ENCODE assay signal across 15 mouse cellular contexts in genomic region chr2:146576298-146576905, GRCm38 (mm10).
DNase-seq lines count a peak whose midpoint lies in the region; ATAC-seq and TF ChIP-seq lines count a peak whose summit lies in the region.
"Had no signal": no experiment of that assay in that cellular context is flagged by ENCODE, and none has a peak within 500 bp of the region (broad histone marks: within the 10 kb centered on the region; RNA-seq: fewer than 3 reads in every experiment).

No protein-coding gene starts in this region.

- H3K4me3 ChIP-seq in heart, embryonic 11.5 days (ENCODE audit: low read depth, low read length), result no peak overlapping the region
- H3K4me3 ChIP-seq in kidney, adult 2 months (ENCODE audit: insufficient read depth, low read depth, low read length), result no peak overlapping the region
- H3K4me3 ChIP-seq in limb, embryonic 14.5 days (replicated peaks; ENCODE audit: low read length), result no peak overlapping the region
- H3K4me3 ChIP-seq: forebrain, embryonic 10.5 days; gastrocnemius, adult 2 months; hindbrain, embryonic 15.5 days had no signal

- 0 out of 2 replicates have a peak overlapping the region, but pooled peaks have one; percentile 14 for H3K4me2 ChIP-seq in heart, embryonic 11.5 days
- H3K4me2 ChIP-seq in limb, embryonic 14.5 days (replicated peaks; ENCODE audit: low read depth, low read length, severe bottlenecking), result no peak overlapping the region
- H3K4me2 ChIP-seq: hindbrain, embryonic 15.5 days had no signal

- no peak for TF ChIP-seq CTCF in kidney, adult 2 months (conservative IDR thresholded peaks at IDR 0.05; ENCODE audit: insufficient read depth, insufficient read length, low read depth, low read length)

- no peaks in the 10 kb centered on the region for H3K36me3 ChIP-seq in heart, embryonic 11.5 days (ENCODE audit: control insufficient read depth, insufficient read depth, low read length)
- no peaks in the 10 kb centered on the region for H3K36me3 ChIP-seq in kidney, adult 2 months (ENCODE audit: control insufficient read depth, insufficient read depth, low read length)
- no peaks in the 10 kb centered on the region for H3K36me3 ChIP-seq in limb, embryonic 14.5 days (ENCODE audit: control insufficient read depth, insufficient read depth, low read length)
- H3K36me3 ChIP-seq: forebrain, embryonic 10.5 days; hindbrain, embryonic 15.5 days had no signal

- intact Hi-C loops in heart, postnatal 25 days (cut with DNase I), result loop anchor here (5.0 kb wide), 1 partner anchor 36 kb away; no protein-coding TSS in a partner anchor
- intact Hi-C loops in left cerebral cortex, postnatal 14 days (cut with DNase I), result no loop called here

- peak overlapping the region; percentile 64; the same call in 1 of the 2 replicates for H3K27ac ChIP-seq in heart, embryonic 11.5 days (ENCODE audit: low read depth, low read length)
- H3K27ac ChIP-seq in kidney, adult 2 months (ENCODE audit: insufficient read depth, low read depth, low read length), result peak overlapping the region; percentile 91; the same call in 1 of the 2 replicates
- H3K27ac ChIP-seq in limb, embryonic 14.5 days (replicated peaks; ENCODE audit: low read depth, low read length), result 0 out of 2 replicates have a peak overlapping the region, but pooled peaks have one; percentile 39
- H3K27ac ChIP-seq: forebrain, embryonic 10.5 days; gastrocnemius, adult 2 months; hindbrain, embryonic 15.5 days had no signal

- no peak for ATAC-seq in heart, embryonic 11.5 days (replicated peaks; ENCODE audit: insufficient number of reproducible peaks, low FRiP score, low TSS enrichment)
- no peak for ATAC-seq in limb, embryonic 14.5 days (ENCODE audit: low FRiP score, low read depth)
- ATAC-seq in erythroid progenitor cell, adult 5-6 weeks (replicated peaks; ENCODE audit: low FRiP score, poor library complexity, severe bottlenecking), result no peak
- ATAC-seq: activated CD4-positive, CD25-positive, alpha-beta regulatory T cell, adult 4 months had no signal

- 49% methylated on average over 4 of the region's 4 CpGs for WGBS in heart, embryonic 11.5 days (ENCODE audit: insufficient replicate concordance)
- 22% methylated on average over 4 of the region's 4 CpGs for WGBS in kidney, adult 2 months
- WGBS in limb, embryonic 14.5 days, result 40% methylated on average over 4 of the region's 4 CpGs

- DNase-seq in heart, postnatal 25 days (ENCODE audit: low spot score), result no peak
- DNase-seq in adipocyte (ENCODE audit: low spot score), result peak; percentile 88
- DNase-seq in kidney, adult 2 months, result peak; percentile 90
- DNase-seq in limb, embryonic 14.5 days (ENCODE audit: low spot score), result no peak
- DNase-seq in thymus, postnatal 0 days (ENCODE audit: low spot score), result no peak
- no peak for DNase-seq in left cerebral cortex, postnatal 14 days (ENCODE audit: low spot score in 2 of 2)
- DNase-seq: cerebellum, adult 8-10 months; gastrocnemius, adult 2 months; lung, adult 18-20 months; right cerebral cortex, postnatal 25 days had no signal

- no peaks in the 10 kb centered on the region for H3K9me3 ChIP-seq in heart, embryonic 11.5 days (replicated peaks; ENCODE audit: control insufficient read depth, low read length)
- H3K9me3 ChIP-seq in limb, embryonic 14.5 days (ENCODE audit: control insufficient read depth, low read length), result no peaks in the 10 kb centered on the region
- H3K9me3 ChIP-seq: forebrain, embryonic 10.5 days; hindbrain, embryonic 15.5 days had no signal

- TF ChIP-seq POLR2A in kidney, adult 2 months (IDR thresholded peaks at IDR 0.05; ENCODE audit: low read depth, low read length), result no peak
- TF ChIP-seq POLR2A in limb, embryonic 14.5 days (IDR thresholded peaks at IDR 0.05; ENCODE audit: borderline replicate concordance, extremely low read depth, insufficient read depth, insufficient read length), result no peak

- no peaks in the 10 kb centered on the region for H3K27me3 ChIP-seq in heart, embryonic 11.5 days (ENCODE audit: control insufficient read depth, insufficient read depth, low read length)
- no peaks in the 10 kb centered on the region; the same call in 1 of the 2 replicates for H3K27me3 ChIP-seq in kidney, adult 2 months (replicated peaks; ENCODE audit: control insufficient read depth, insufficient read depth, low read length)
- no peaks in the 10 kb centered on the region for H3K27me3 ChIP-seq in limb, embryonic 14.5 days (ENCODE audit: control insufficient read depth, insufficient read depth, low read length)
- H3K27me3 ChIP-seq: hindbrain, embryonic 15.5 days had no signal

- H3K4me1 ChIP-seq in heart, embryonic 11.5 days (ENCODE audit: control insufficient read depth, insufficient read depth, low read length), result peaks cover 15% of the 10 kb centered on the region
- peaks cover 10% of the 10 kb centered on the region for H3K4me1 ChIP-seq in kidney, adult 2 months (ENCODE audit: control insufficient read depth, insufficient read depth, low read length)
- H3K4me1 ChIP-seq in limb, embryonic 14.5 days (ENCODE audit: control insufficient read depth, insufficient read depth, low read length), result peaks cover 16% of the 10 kb centered on the region; the same call in 1 of the 2 replicates
- H3K4me1 ChIP-seq: hindbrain, embryonic 15.5 days had no signal

- H3K9ac ChIP-seq in heart, embryonic 11.5 days (ENCODE audit: low read depth, low read length), result no peak overlapping the region
- no peak overlapping the region for H3K9ac ChIP-seq in limb, embryonic 14.5 days (ENCODE audit: low read depth, low read length, severe bottlenecking)
- H3K9ac ChIP-seq: hindbrain, embryonic 15.5 days had no signal

Comparison
In these comparisons a context has a peak if more than half of its experiments do, and no peak if none do; other contexts are left out.
1. H3K27ac ChIP-seq: peak in every context shown above with its lines; median percentile 91 in kidney, adult 2 months; 64 in heart, embryonic 11.5 days; 39 in limb, embryonic 14.5 days.
2. DNase-seq: peak in adipocyte (single experiment) and kidney, adult 2 months (single experiment); none in heart, postnatal 25 days (single experiment), limb, embryonic 14.5 days (single experiment), thymus, postnatal 0 days (single experiment) and left cerebral cortex, postnatal 14 days (0 of 2).